Mouse (Mus musculus) heart, embryonic 16.5 days (tissue): ENCODE data around the gene Gramd1b. TPM values are rescaled to one million over a fixed set of nuclear protein-coding genes. Genes with fewer than 3 reads are reported as not detected.
A peak's percentile ranks its signal among the peaks of the same experiment; 100 is the strongest.

Experiments
- ATAC-seq: fragments of 200-750 bp; cut with Nextera tagmentation; replicated peaks from 2 replicates; pipeline ENCODE4 v1.8.0; 2017; ENCODE audit warnings: moderate number of reproducible peaks; ENCODE audit not compliant: insufficient read depth, low FRiP score; ENCODE audit errors: extremely low read depth
- H3K27ac ChIP-seq: fragments of 300-500 bp; sonication (generic); 2 replicates; pipeline ENCODE4 v1.5.1; 2014; ENCODE audit warnings: mild to moderate bottlenecking, low read length, control low read depth, moderate library complexity
- H3K27me3 ChIP-seq: fragments of 300-500 bp; sonication (generic); 2 replicates; pipeline ENCODE4 v1.6.1; 2014; ENCODE audit warnings: low read length, mixed read lengths; ENCODE audit not compliant: control insufficient read depth, insufficient read depth
- H3K36me3 ChIP-seq: fragments of 300-500 bp; sonication (generic); 2 replicates; pipeline ENCODE4 v1.6.1; 2014; ENCODE audit not compliant: control insufficient read depth, insufficient read depth
- H3K4me1 ChIP-seq: fragments of 300-500 bp; sonication (generic); 2 replicates; pipeline ENCODE4 v1.6.1; 2014; ENCODE audit warnings: low read length, mixed read lengths; ENCODE audit not compliant: control insufficient read depth, insufficient read depth
- H3K4me2 ChIP-seq: fragments of 300-500 bp; sonication (generic); 2 replicates; pipeline ENCODE4 v1.6.1; 2014; ENCODE audit warnings: low read depth, mild to moderate bottlenecking, control low read depth, low read length
- H3K4me3 ChIP-seq: fragments of 300-500 bp; sonication (generic); 2 replicates; pipeline ENCODE4 v1.5.1; 2014; ENCODE audit warnings: mild to moderate bottlenecking, control low read depth, low read length
- H3K9ac ChIP-seq: fragments of 300-500 bp; sonication (generic); 2 replicates; pipeline ENCODE4 v1.6.1; 2014; ENCODE audit warnings: low read length, control low read depth
- H3K9me3 ChIP-seq: fragments of 300-500 bp; sonication (generic); replicated peaks from 2 replicates; pipeline ENCODE4 v1.6.1; 2016; ENCODE audit warnings: low read length; ENCODE audit not compliant: control insufficient read depth
- WGBS: fragments of 180-500 bp; shearing (Covaris S2); extraction: QIAGEN DNeasy Blood & Tissue Kit; methylation state at CpG from one replicate; pipeline ENCODE4 v1.1.7; 2014; 5-methylcytosine and 5-hydroxymethylcytosine counted together
- polyA plus RNA-seq: library from polyadenylated mRNA; unstranded; fragments of >200 nt; fragmentation: Nextera tagmentation; extraction: Ambion mirVana; gene quantifications from 2 replicates; pipeline ENCODE4 v1.2.1, GENCODE M21; 2015

Gramd1b gene
- polyA plus RNA-seq, 1 experiment from 2014 or later: 5.9 TPM

DNA sequence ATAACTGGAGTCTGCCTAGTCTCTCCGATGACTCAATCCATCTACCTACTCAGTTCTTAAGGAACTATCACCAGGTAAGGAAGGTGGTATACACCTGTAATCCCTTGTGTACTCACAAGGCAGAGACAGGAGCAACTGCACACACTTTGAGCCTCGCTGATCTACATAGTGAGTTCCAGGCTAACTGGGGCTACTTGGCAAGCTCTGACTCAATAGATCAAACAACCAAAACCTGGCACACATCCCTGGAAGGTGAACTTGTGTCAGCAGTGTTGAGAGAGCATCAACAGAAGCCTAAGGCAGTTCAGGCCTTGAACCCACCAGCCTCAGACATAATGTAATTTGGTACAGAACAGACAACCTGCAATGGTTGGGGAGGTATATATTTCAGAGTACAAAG is 135.0 kb downstream of the Gramd1b start:
- no peak for ATAC-seq
- Histone ChIP-seq H3K27ac (no peak overlapping the region), H3K27me3 (no peaks in the 10 kb centered on the region), H3K9ac (no peak overlapping the region), H3K4me3 (no peak overlapping the region), H3K4me2 (no peak overlapping the region), H3K9me3 (no peaks in the 10 kb centered on the region), H3K36me3 (no peaks in the 10 kb centered on the region), H3K4me1 (peaks cover 11% of the 10 kb centered on the region)
- 80% methylated on average over 2 of the region's 2 CpGs for WGBS

- H3K4me2 ChIP-seq: peak overlapping the region; percentile 47
- peak; percentile 42 for ATAC-seq
- no peaks in the 10 kb centered on the region for H3K9me3 ChIP-seq
- H3K36me3 ChIP-seq: no peaks in the 10 kb centered on the region
- 0 out of 2 replicates have a peak overlapping the region, but pooled peaks have one; percentile 9 for H3K9ac ChIP-seq
- peaks cover 13% of the 10 kb centered on the region for H3K4me1 ChIP-seq
- 33% methylated on average over 20 of the region's 20 CpGs for WGBS
- H3K27me3 ChIP-seq: no peaks in the 10 kb centered on the region
- H3K4me3 ChIP-seq: peak overlapping the region; percentile 3
- H3K27ac ChIP-seq: no peak overlapping the region
Measured at GRCm38 (mm10) chr9:40391852-40392695, 139.1 kb downstream of the Gramd1b start.

GRCm38 (mm10) chr9:40391359-40391758 is 139.8 kb downstream of the Gramd1b start:
- Histone ChIP-seq H3K9ac (no peak overlapping the region), H3K27ac (no peak overlapping the region), H3K27me3 (no peaks in the 10 kb centered on the region), H3K4me3 (peak overlapping the region; percentile 24; the same call in 1 of the 2 replicates), H3K36me3 (no peaks in the 10 kb centered on the region), H3K9me3 (no peaks in the 10 kb centered on the region), H3K4me1 (peaks cover 13% of the 10 kb centered on the region), H3K4me2 (peak overlapping the region; percentile 0)
- 58% methylated on average over 17 of the region's 17 CpGs for WGBS
- no peak for ATAC-seq

DNA sequence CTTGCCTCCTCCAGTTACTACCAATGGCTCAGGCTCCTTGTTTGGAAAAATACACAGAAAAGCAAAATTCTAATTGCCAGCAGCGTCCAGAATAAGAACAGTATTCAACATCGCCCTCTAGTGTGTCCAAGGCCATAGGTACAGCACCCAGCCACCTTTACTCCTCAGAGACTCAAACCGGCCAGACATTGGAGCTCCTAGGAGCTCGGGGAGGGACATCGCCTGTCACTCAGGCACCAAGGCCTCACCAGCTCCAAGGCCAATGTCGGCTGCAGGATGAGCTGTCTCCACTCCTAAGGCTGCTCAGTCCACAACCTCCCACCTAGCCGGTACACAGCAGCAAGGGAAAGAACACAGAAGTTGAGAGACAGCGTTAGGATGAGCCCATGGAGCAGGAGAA is 140.3 kb downstream of the Gramd1b start:
- H3K9ac ChIP-seq: no peak overlapping the region
- H3K27me3 ChIP-seq: no peaks in the 10 kb centered on the region
- H3K9me3 ChIP-seq: no peaks in the 10 kb centered on the region
- ATAC-seq: peak; percentile 43; the same call in 1 of the 2 replicates
- WGBS: 36% methylated on average over 8 of the region's 8 CpGs
- H3K4me3 ChIP-seq: no peak overlapping the region
- peaks cover 13% of the 10 kb centered on the region for H3K4me1 ChIP-seq
- peak overlapping the region; percentile 0; the same call in 1 of the 2 replicates for H3K4me2 ChIP-seq
- H3K36me3 ChIP-seq: no peaks in the 10 kb centered on the region
- no peak overlapping the region for H3K27ac ChIP-seq

DNA sequence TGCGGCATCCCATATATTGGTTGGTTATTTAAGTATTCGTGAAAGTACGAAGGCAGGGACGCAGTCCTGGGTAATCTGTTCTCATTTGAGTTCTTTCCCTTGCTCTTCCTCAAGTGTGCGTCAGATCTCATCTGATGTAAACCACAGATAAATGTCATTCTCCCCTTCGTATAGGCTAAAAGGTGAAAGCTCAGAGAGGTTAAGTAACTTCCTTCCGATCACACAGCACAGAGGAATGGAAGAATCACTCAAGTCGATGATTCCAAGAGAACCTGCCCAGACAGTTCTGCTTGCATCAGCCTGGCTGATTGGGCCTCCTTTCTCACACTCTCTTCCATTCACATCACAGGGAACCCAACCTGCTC is 140.8 kb downstream of the Gramd1b start:
- 88% methylated on average over 8 of the region's 8 CpGs for WGBS
- no peaks in the 10 kb centered on the region for H3K36me3 ChIP-seq
- H3K27ac ChIP-seq: no peak overlapping the region
- peaks cover 13% of the 10 kb centered on the region for H3K4me1 ChIP-seq
- no peak overlapping the region for H3K4me3 ChIP-seq
- no peak overlapping the region for H3K4me2 ChIP-seq
- no peak for ATAC-seq
- no peaks in the 10 kb centered on the region for H3K9me3 ChIP-seq
- no peaks in the 10 kb centered on the region for H3K27me3 ChIP-seq
- no peak overlapping the region for H3K9ac ChIP-seq

DNA sequence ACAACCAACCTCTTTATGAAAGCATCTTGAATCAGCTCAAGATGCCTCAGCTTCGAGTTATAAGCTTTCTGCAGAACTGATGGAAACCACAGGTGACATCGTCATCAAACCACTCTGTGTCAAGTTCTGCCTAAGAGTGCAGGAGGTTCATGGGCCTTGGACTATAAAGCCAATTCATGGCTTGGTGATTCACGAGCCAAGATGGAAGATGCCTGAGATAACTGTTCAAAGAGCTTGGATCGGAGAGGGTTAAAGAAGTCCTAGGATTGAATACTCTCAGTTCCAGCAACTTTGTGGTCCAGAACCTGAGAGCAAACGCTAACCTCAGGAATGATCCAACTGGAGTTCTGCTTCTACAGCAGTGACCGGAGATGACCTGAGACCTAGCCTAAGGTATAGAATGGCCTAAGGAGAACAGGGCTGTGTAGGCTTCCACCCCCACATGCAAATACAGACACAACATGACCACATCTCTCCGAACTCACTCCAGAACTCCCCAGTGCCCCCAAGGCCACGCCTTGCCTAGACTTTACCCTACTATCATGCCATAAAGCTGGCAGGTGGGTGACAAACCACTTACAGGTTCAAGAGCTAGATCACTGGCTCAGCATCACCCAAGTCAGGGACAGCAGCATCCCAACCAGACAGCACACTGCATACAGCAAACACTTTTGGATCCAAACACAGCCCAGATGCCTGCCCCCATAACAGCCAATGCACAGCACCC is 141.4 kb downstream of the Gramd1b start:
- 88% methylated on average over 8 of the region's 8 CpGs for whole genome bisulfite sequencing
- Histone ChIP-seq H3K4me1 (peaks cover 13% of the 10 kb centered on the region), H3K4me3 (no peak overlapping the region), H3K27ac (no peak overlapping the region), H3K36me3 (no peaks in the 10 kb centered on the region), H3K9me3 (no peaks in the 10 kb centered on the region), H3K9ac (no peak overlapping the region), H3K4me2 (no peak overlapping the region), H3K27me3 (no peaks in the 10 kb centered on the region)
- ATAC-seq: no peak

GRCm38 (mm10) chr9:40389175-40389574 is 142.0 kb downstream of the Gramd1b start:
- Histone ChIP-seq H3K36me3 (no peaks in the 10 kb centered on the region), H3K9ac (no peak overlapping the region), H3K27me3 (no peaks in the 10 kb centered on the region), H3K9me3 (no peaks in the 10 kb centered on the region), H3K4me3 (no peak overlapping the region), H3K4me1 (peaks cover 13% of the 10 kb centered on the region), H3K4me2 (no peak overlapping the region), H3K27ac (no peak overlapping the region)
- 56% methylated on average over 6 of the region's 6 CpGs for WGBS
- ATAC-seq: no peak

GRCm38 (mm10) chr9:40384781-40385180 is 146.4 kb downstream of the Gramd1b start:
- Histone ChIP-seq H3K27ac (no peak overlapping the region), H3K4me2 (no peak overlapping the region), H3K4me1 (peaks cover 10% of the 10 kb centered on the region), H3K4me3 (no peak overlapping the region), H3K36me3 (no peaks in the 10 kb centered on the region), H3K9ac (no peak overlapping the region), H3K27me3 (no peaks in the 10 kb centered on the region), H3K9me3 (peaks cover 2% of the 10 kb centered on the region; the same call in 1 of the 2 replicates)
- no peak for ATAC-seq
- 83% methylated on average over 5 of the region's 5 CpGs for WGBS

DNA sequence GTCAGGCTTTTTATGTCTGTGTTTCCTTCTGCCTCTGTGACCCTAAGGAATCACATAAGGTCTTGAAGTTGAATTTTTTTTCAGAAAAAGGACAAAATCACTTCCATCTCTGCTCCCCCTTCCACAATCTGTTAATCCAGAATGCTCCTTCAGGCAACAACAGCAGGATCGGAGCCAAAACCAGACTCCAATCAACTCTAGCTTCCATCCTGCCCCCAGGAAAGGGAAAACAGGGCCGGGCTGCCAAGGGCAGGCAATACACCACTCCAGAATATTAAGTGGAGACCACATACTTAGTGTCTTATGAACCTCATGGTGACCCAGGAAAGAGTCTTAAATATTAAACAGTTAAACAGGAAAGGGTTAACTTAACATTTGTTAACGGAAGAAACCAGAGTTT is 148.7 kb downstream of the Gramd1b start:
- H3K9ac ChIP-seq: no peak overlapping the region
- no peaks in the 10 kb centered on the region for H3K36me3 ChIP-seq
- 68% methylated on average over 3 of the region's 3 CpGs for WGBS
- H3K9me3 ChIP-seq: peaks cover 2% of the 10 kb centered on the region; the same call in 1 of the 2 replicates
- no peak overlapping the region for H3K4me3 ChIP-seq
- no peak overlapping the region for H3K4me2 ChIP-seq
- ATAC-seq: no peak
- peaks cover 10% of the 10 kb centered on the region for H3K4me1 ChIP-seq
- H3K27me3 ChIP-seq: no peaks in the 10 kb centered on the region
- H3K27ac ChIP-seq: no peak overlapping the region
